Mouse (Mus musculus) embryonic facial prominence, embryonic 11.5 days (tissue): Measurements from ENCODE around the gene Gm43517. TPM values are rescaled to one million over a fixed set of nuclear protein-coding genes. Genes with fewer than 3 reads are reported as not detected.
A peak's percentile ranks its signal among the peaks of the same experiment; 100 is the strongest.

Experiments used
- ATAC-seq: fragments of 200-750 bp; cut with Nextera tagmentation; replicated peaks from 2 replicates; pipeline ENCODE4 v1.8.0; 2017; ENCODE audit warnings: low read depth; ENCODE audit not compliant: insufficient number of reproducible peaks, low FRiP score, low TSS enrichment
- DNase-seq: peaks from one replicate; pipeline ENCODE4 v3.0.0-alpha.2; 2015; ENCODE audit warnings: low spot score
- H3K27ac ChIP-seq: fragments of 300-500 bp; sonication (generic); replicated peaks from 2 replicates; pipeline ENCODE4 v1.5.1; 2014; ENCODE audit warnings: mild to moderate bottlenecking, low read depth, low read length, control low read depth
- H3K27me3 ChIP-seq: fragments of 300-500 bp; sonication (generic); 2 replicates; pipeline ENCODE4 v1.6.1; 2014; ENCODE audit warnings: mild to moderate bottlenecking, low read length, moderate library complexity, mixed read lengths; ENCODE audit not compliant: control insufficient read depth, insufficient read depth
- H3K36me3 ChIP-seq: fragments of 300-500 bp; sonication (generic); replicated peaks from 2 replicates; pipeline ENCODE4 v1.6.1; 2014; ENCODE audit warnings: low read depth, mild to moderate bottlenecking, low read length, moderate library complexity, mixed read lengths; ENCODE audit not compliant: control insufficient read depth, insufficient read depth
- H3K4me1 ChIP-seq: fragments of 300-500 bp; sonication (generic); 2 replicates; pipeline ENCODE4 v1.6.1; 2014; ENCODE audit warnings: low read length, mixed read lengths; ENCODE audit not compliant: control insufficient read depth, insufficient read depth
- H3K4me2 ChIP-seq: fragments of 300-500 bp; sonication (generic); 2 replicates; pipeline ENCODE4 v1.6.1; 2014; ENCODE audit warnings: low read depth, mild to moderate bottlenecking, control low read depth, low read length, moderate library complexity
- H3K4me3 ChIP-seq: fragments of 300-500 bp; sonication (generic); 2 replicates; pipeline ENCODE4 v1.5.1; 2014; ENCODE audit warnings: low read depth, low read length, control low read depth
- H3K9ac ChIP-seq: fragments of 300-500 bp; sonication (generic); replicated peaks from 2 replicates; pipeline ENCODE4 v1.6.1; 2014; ENCODE audit warnings: mild to moderate bottlenecking, control low read depth, low read length
- H3K9me3 ChIP-seq: fragments of 300-500 bp; sonication (generic); replicated peaks from 2 replicates; pipeline ENCODE4 v1.6.1; 2016; ENCODE audit warnings: mild to moderate bottlenecking, low read length, inconsistent platforms, mixed read lengths; ENCODE audit not compliant: control insufficient read depth
- WGBS: fragments of 180-500 bp; shearing (Covaris S2); extraction: QIAGEN DNeasy Blood & Tissue Kit; methylation state at CpG from one replicate; pipeline ENCODE4 v1.1.7; 2014; 5-methylcytosine and 5-hydroxymethylcytosine counted together
- polyA plus RNA-seq: library from polyadenylated mRNA; unstranded; fragments of >200 nt; fragmentation: Nextera tagmentation; extraction: Ambion mirVana; gene quantifications from 2 replicates; pipeline ENCODE4 v1.2.1, GENCODE M21; 2014

The Gm43517 gene
- polyA plus RNA-seq, 1 experiment from 2014 or later: not detected

- peak; percentile 15 for DNase-seq
- H3K27ac ChIP-seq: no peak overlapping the region
- ATAC-seq: no peak
- WGBS: 6% methylated on average over 2 of the region's 2 CpGs
- H3K4me3 ChIP-seq: 0 out of 2 replicates have a peak overlapping the region, but pooled peaks have one; percentile 5
- no peak overlapping the region for H3K9ac ChIP-seq
- no peaks in the 10 kb centered on the region for H3K36me3 ChIP-seq
- no peaks in the 10 kb centered on the region for H3K9me3 ChIP-seq
- peaks cover 51% of the 10 kb centered on the region for H3K27me3 ChIP-seq
- peaks cover 2% of the 10 kb centered on the region; the same call in 1 of the 2 replicates for H3K4me1 ChIP-seq
- no peak overlapping the region for H3K4me2 ChIP-seq
Observed at GRCm38 (mm10) chr12:49387856-49388598, 3.1 kb downstream of the Gm43517 start.

GRCm38 (mm10) chr12:49389666-49390065, 4.7 kb downstream of the Gm43517 start:
- peaks cover 2% of the 10 kb centered on the region; the same call in 1 of the 2 replicates for H3K4me1 ChIP-seq
- ATAC-seq (no peak), DNase-seq (peak; percentile 35)
- H3K9ac ChIP-seq: no peak overlapping the region
- H3K36me3 ChIP-seq: no peaks in the 10 kb centered on the region
- H3K9me3 ChIP-seq: no peaks in the 10 kb centered on the region
- no peak overlapping the region for H3K4me2 ChIP-seq
- peaks cover 35% of the 10 kb centered on the region for H3K27me3 ChIP-seq
- H3K27ac ChIP-seq: no peak overlapping the region
- H3K4me3 ChIP-seq: no peak overlapping the region
- WGBS: 0% methylated on average over 5 of the region's 5 CpGs

DNA sequence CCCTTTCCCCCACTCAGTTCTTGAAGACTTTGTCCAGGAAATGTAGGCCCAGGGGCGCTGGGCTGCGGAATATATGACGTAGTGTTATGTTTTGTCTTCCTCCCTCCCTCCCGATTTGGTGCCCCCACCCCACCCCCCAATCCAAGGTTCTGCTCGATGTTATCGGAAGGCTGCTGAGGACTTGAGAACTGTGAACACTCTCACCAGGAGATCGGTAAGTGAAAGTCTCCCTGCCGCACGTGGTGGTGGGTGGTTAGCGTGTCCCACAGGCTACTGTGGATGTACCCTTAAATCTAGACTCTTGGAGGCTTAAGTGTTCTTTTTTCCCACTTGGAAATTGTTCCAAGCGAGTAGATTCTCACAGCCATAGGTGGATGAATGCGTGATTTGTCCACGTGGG, 5.3 kb downstream of the Gm43517 start:
- H3K9ac ChIP-seq: no peak overlapping the region
- H3K27ac ChIP-seq: no peak overlapping the region
- no peak overlapping the region for H3K4me2 ChIP-seq
- H3K4me1 ChIP-seq: peaks cover 2% of the 10 kb centered on the region; the same call in 1 of the 2 replicates
- DNase-seq: peak; percentile 23
- ATAC-seq: no peak
- no peak overlapping the region for H3K4me3 ChIP-seq
- H3K9me3 ChIP-seq: no peaks in the 10 kb centered on the region
- H3K27me3 ChIP-seq: peaks cover 32% of the 10 kb centered on the region
- H3K36me3 ChIP-seq: no peaks in the 10 kb centered on the region
- WGBS: 2% methylated on average over 13 of the region's 13 CpGs

GRCm38 (mm10) chr12:49390926-49391304, 5.9 kb downstream of the Gm43517 start:
- peak overlapping the region; percentile 40 for H3K4me2 ChIP-seq
- DNase-seq (peak; percentile 36), ATAC-seq (peak; percentile 22; the same call in 1 of the 2 replicates)
- peak overlapping the region; percentile 56 for H3K9ac ChIP-seq
- WGBS: under 1% methylated on average over 9 of the region's 9 CpGs
- H3K4me3 ChIP-seq: peak overlapping the region; percentile 25
- H3K27ac ChIP-seq: no peak overlapping the region
- peaks cover 26% of the 10 kb centered on the region for H3K27me3 ChIP-seq
- no peaks in the 10 kb centered on the region for H3K9me3 ChIP-seq
- no peaks in the 10 kb centered on the region for H3K36me3 ChIP-seq
- peaks cover 2% of the 10 kb centered on the region; the same call in 1 of the 2 replicates for H3K4me1 ChIP-seq

- no peak overlapping the region for H3K27ac ChIP-seq
- H3K9ac ChIP-seq: peak overlapping the region; percentile 56
- no peaks in the 10 kb centered on the region for H3K9me3 ChIP-seq
- peaks cover 25% of the 10 kb centered on the region for H3K27me3 ChIP-seq
- H3K36me3 ChIP-seq: no peaks in the 10 kb centered on the region
- peak; percentile 86 for DNase-seq
- under 1% methylated on average over 42 of the region's 42 CpGs for WGBS
- H3K4me2 ChIP-seq: peak overlapping the region; percentile 40
- peaks cover 2% of the 10 kb centered on the region; the same call in 1 of the 2 replicates for H3K4me1 ChIP-seq
- peak overlapping the region; percentile 25 for H3K4me3 ChIP-seq
- ATAC-seq: peak; percentile 94
Observed at GRCm38 (mm10) chr12:49391305-49392040, 6.5 kb downstream of the Gm43517 start.

DNA sequence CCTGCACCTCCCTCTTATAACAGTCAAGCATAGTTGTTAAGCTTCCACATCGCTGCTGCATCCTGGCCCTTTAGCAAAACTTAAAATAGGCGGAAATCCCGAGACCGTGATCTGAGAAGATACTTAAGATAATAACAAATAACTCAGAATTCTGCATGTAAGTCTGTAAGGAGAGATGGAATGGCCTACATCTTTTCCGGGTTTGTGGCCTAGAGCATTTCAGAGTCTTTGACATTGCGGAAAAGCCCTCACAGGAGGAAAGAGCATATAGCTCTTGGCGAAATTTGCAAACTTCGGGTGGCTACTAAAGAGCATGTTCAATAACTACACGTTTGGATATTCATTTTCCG, 7.0 kb downstream of the Gm43517 start:
- H3K4me2 ChIP-seq: peak overlapping the region; percentile 40; the same call in 1 of the 2 replicates
- peaks cover 24% of the 10 kb centered on the region for H3K27me3 ChIP-seq
- peak overlapping the region; percentile 25 for H3K4me3 ChIP-seq
- H3K9ac ChIP-seq: no peak overlapping the region; the same call in 1 of the 2 replicates
- H3K4me1 ChIP-seq: peaks cover 2% of the 10 kb centered on the region; the same call in 1 of the 2 replicates
- no peak overlapping the region for H3K27ac ChIP-seq
- H3K36me3 ChIP-seq: no peaks in the 10 kb centered on the region
- DNase-seq (no peak), ATAC-seq (no peak)
- no peaks in the 10 kb centered on the region for H3K9me3 ChIP-seq
- 2% methylated on average over 10 of the region's 10 CpGs for WGBS

DNA sequence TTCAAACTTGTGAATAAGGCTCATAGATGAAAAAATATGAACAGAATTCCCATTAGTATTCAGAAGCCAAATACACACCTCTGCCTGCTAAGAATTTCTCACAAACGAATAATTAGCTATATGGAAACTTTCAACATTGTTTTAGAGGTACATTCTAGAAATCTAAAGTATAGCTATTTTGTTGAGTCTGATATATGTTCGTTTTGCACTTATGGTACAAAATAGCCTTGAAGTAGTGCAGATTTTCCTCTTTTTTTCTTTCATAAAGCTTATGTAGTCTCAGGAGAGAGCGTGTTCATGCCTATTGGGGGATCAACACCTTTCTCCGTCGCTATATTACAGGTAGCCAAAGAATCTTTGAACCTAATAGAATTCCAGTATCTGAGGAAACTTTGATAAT, 7.9 kb downstream of the Gm43517 start:
- DNase-seq: peak; percentile 31
- Histone ChIP-seq H3K36me3 (no peaks in the 10 kb centered on the region), H3K27me3 (peaks cover 23% of the 10 kb centered on the region), H3K9ac (no peak overlapping the region), H3K4me1 (peaks cover 2% of the 10 kb centered on the region; the same call in 1 of the 2 replicates), H3K4me2 (no peak overlapping the region), H3K27ac (no peak overlapping the region), H3K4me3 (no peak overlapping the region), H3K9me3 (no peaks in the 10 kb centered on the region)
- WGBS: 4% methylated on average over 5 of the region's 5 CpGs
- ATAC-seq: no peak

DNA sequence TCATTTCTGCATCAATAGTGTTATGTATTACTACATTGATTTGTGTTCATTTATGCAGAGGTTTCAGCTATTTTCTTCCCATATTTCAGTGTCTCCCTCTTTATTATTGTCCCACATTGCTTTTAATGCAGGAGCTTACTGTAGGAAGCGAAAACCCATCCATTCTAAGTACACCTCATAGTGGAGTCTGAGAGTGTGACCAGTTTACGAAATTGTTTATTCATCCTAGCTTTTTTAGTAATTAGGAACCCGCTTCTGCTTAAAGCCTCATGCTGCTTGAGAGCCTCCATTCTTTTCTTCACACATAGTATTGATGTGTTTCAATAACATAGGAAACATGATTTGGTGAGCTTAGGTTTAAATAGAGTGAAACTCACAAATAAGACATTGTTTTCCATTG, 8.7 kb downstream of the Gm43517 start:
- DNase-seq (peak; percentile 31), ATAC-seq (no peak)
- Histone ChIP-seq H3K4me1 (peaks cover 2% of the 10 kb centered on the region; the same call in 1 of the 2 replicates), H3K4me3 (no peak overlapping the region), H3K4me2 (no peak overlapping the region), H3K27me3 (peaks cover 26% of the 10 kb centered on the region), H3K36me3 (no peaks in the 10 kb centered on the region), H3K27ac (no peak overlapping the region), H3K9ac (no peak overlapping the region), H3K9me3 (no peaks in the 10 kb centered on the region)
- WGBS: 8% methylated on average over 3 of the region's 3 CpGs
